Mouse (Mus musculus): ENCODE data around the gene Map2k5. TPM values are rescaled to one million over a fixed set of nuclear protein-coding genes. Genes with fewer than 3 reads are reported as not detected.

Map2k5 gene
- total RNA-seq, 4 experiments from 2014 or later, result 13.9 to 16.2 (median 14.8) TPM

GRCm38 (mm10) chr9:63192809-63193208 lies 184.9 kb downstream of the Map2k5 start:
- DNase-seq (ENCODE audit: low spot score in 2 of 2), result no peak

DNA sequence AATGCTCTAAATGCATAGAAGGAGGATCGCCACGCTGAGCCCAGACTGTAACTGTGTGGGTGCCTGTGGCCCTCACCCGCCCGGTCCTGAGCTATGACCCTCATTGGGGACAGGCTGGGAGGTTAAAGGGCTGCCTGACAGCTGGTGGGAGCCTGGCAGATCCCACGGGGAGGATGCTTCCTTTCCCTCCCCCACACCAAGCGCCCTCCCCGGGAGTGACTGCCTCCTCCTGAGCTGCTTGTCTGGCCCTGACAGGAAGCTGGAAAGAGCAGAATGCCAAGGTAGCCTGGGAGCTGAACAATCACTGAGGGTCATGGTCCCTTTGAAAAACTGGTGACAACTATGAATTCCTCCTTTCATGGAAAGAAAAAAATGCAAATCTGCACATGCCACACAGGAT lies 190.4 kb downstream of the Map2k5 start:
- DNase-seq (ENCODE audit: low spot score in 2 of 2), result no peak

GRCm38 (mm10) chr9:63185249-63185648 lies 192.5 kb downstream of the Map2k5 start:
- no peak for DNase-seq (ENCODE audit: low spot score in 2 of 2)

- DNase-seq (ENCODE audit: low spot score in 2 of 2), result no peak
Measured at GRCm38 (mm10) chr9:63183864-63184263, 193.8 kb downstream of the Map2k5 start.

DNA sequence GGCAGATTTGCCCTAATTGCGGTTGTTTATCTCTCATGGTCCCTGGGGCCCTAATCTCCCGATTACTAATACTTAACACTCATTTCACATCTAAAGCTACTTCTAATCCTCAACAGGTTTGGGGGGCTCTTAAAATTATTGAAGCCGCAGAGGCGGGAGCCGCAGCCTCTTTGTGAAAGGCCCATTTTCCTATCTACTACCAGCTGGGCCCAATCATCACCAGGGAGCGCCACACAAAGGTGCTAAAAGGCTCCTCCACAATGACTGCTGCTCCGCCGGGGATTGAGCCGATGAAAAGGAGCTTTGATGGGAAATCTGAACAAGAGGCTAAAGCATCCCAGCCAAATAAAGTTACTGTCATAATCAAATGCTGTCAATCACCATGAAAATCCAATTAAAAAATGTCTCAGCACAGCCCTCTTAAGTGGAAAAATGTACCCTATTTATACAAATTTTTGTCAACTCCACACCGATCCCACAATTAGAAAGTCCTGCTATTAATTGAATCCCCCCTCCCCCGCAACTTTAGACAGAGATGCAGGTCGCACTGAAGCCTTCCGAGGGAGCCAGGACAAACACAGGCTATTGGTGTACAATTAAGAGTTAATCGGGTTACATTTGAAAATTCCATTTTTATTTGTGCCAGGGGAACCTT lies 195.3 kb downstream of the Map2k5 start:
- no peak for DNase-seq (ENCODE audit: low spot score in 2 of 2)

DNA sequence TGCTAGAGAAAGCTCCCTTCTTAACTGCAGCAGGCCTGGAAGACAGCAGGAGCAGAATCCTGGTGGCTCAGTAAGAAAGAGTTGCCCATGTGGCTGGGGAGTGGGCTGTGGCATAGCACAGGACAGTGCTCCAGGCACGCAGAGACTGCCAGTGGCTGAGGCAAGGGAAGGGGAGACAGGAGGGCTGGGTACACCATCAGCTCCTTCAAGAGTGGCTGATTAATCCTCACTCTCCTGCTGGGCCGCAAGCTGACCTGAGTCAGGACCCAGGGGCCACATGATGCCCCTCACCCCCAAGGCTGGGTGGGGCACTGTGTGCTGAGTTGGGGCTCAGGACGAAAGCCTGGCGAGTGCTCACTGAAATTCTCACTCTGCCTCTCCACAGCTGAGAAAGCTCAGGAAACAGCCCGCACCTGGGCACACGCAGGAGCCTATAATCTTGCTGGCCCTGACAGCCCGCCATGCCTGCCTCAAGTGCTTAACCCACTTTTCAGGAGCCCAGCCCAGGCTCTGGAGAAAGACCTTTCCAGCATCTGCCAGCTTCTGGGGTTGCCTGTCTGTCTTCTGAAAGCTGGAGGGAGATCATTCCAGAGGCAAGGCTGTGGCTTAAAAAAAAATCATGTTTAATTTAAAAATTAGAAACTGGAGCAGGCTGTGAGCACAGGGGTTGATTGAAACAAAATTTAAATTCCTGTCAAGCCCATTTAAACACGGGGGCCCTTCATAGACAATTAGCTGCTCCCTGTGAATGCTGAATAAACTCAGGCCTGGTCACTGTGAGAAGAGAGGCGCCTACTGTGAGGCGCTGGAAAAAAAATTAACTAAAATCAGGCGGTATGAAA lies 196.1 kb downstream of the Map2k5 start:
- DNase-seq (ENCODE audit: low spot score in 2 of 2), result no peak

- DNase-seq (ENCODE audit: low spot score in 2 of 2), result no peak
Measured at GRCm38 (mm10) chr9:63178296-63178695, 199.4 kb downstream of the Map2k5 start.

- no peak for DNase-seq (ENCODE audit: low spot score in 2 of 2)
Measured at GRCm38 (mm10) chr9:63174001-63174721, 203.5 kb downstream of the Map2k5 start.

GRCm38 (mm10) chr9:63171951-63172350 lies 205.8 kb downstream of the Map2k5 start:
- DNase-seq (ENCODE audit: low spot score in 2 of 2), result no peak

DNA sequence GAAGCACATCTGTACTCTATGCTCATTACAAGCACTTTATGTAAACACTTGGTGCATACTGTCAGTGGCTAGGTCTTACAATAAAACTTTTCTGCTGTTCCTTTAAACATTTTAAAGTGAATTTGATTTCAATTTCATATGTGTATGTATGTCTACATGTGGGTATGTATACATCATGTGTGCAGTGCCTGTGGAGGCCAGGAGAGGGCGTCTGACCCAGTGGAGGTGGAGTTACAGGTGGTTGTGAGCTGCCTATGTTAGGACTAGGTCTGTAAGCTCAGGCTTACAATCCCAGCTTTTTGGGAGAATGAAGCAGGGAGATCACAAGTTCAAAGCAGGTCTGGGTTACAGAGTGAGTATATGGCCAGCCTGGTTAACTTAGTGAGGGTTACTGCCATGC lies 208.6 kb downstream of the Map2k5 start:
- DNase-seq (ENCODE audit: low spot score in 2 of 2), result no peak

GRCm38 (mm10) chr9:63165070-63165469 lies 212.6 kb downstream of the Map2k5 start:
- DNase-seq (ENCODE audit: low spot score in 2 of 2), result no peak

DNA sequence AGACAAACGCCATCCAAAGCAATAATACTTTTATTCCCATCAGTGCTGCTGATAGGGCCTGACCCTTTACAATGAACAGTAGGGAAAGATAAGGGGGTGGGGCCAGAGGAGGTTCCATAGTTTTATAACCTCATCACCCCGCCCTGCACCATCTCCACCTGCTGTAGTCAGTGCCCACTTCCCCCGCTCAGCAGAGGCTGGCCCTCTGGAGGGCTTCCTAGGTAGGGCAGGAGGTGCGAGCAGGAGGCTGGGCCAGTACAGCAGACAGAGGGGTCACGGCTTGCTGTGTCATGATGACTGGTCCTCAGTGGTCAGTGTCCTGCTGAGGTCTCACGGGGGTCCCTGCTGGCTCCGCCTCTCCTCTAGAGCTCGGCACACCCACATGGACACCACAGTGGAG lies 213.9 kb downstream of the Map2k5 start:
- no peak for DNase-seq (ENCODE audit: low spot score in 2 of 2)

- DNase-seq (ENCODE audit: low spot score in 2 of 2), result no peak
Measured at GRCm38 (mm10) chr9:63151949-63152348, 225.8 kb downstream of the Map2k5 start.

GRCm38 (mm10) chr9:63151072-63151870 lies 226.4 kb downstream of the Map2k5 start:
- DNase-seq (ENCODE audit: low spot score in 2 of 2), result no peak

DNA sequence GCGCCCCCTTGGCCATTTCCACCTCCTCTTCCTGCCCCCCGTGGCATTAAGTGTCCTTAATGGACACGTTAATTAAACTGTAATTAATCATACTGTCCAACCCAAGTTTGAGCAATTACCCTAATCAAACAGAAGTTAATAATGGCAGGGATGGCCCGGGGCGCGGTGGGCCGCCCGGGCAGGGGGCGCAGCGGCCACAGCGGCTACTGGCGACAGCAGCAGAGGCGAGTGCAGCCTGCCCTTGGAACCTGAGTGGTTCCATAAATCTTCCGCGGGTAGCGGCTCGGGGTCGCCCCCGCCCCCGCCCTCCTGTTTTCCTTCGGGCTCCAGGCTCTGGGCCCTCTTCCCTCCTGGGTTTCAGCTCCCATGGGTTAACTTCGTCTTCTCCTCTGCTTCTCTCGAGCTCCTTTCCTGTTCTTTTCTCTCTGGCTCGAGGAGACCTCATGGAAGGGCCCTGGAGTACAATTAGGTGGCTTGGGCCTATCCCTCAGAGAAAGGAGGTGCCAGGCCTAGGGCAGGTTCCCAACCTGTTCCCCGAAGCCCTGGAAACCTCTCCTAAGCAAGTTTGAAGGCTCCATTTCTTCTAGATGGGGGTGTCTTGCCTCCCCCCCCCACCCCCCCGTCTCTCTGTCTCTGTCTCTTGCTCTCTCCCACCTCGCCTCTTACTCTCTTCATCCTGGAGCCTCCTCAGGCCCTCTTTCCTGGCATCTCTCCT lies 227.5 kb downstream of the Map2k5 start:
- DNase-seq (ENCODE audit: low spot score in 2 of 2), result no peak

GRCm38 (mm10) chr9:63149372-63149766 lies 228.3 kb downstream of the Map2k5 start:
- no peak for DNase-seq (ENCODE audit: low spot score in 2 of 2)

GRCm38 (mm10) chr9:63148410-63149371 lies 229.0 kb downstream of the Map2k5 start, which contains the start of gene Skor1:
Gene Skor1, minus strand, starts transcription at chr9:63148961.
- no peak for DNase-seq (ENCODE audit: low spot score in 2 of 2)

- DNase-seq (ENCODE audit: low spot score in 2 of 2), result no peak
Measured at GRCm38 (mm10) chr9:63147786-63148409, 229.8 kb downstream of the Map2k5 start.

DNA sequence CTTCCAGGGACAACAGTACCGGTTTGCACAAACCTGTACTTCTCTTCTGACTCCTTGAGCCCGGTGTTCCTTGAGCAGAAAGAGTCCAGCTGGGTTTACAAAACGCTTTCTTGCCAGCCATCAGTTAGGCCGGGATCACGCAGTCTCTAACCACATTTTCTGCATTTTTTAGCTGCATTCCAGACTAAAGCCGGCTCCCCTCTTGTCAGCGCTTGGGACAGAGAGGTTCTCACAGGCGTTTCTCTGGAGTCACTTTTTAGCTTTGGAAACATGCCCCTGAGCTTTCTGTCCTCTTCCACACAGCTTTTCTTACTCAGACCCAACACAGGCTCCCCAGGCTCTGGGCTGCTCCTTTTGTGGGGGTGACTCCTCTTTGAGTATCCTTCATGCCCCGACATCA lies 230.4 kb downstream of the Map2k5 start:
- no peak for DNase-seq (ENCODE audit: low spot score in 2 of 2)

Data from gastrocnemius, adult 8-10 months (tissue).